8 mouse cellular contexts compared by ENCODE assay signal in the genomic region with DNA sequence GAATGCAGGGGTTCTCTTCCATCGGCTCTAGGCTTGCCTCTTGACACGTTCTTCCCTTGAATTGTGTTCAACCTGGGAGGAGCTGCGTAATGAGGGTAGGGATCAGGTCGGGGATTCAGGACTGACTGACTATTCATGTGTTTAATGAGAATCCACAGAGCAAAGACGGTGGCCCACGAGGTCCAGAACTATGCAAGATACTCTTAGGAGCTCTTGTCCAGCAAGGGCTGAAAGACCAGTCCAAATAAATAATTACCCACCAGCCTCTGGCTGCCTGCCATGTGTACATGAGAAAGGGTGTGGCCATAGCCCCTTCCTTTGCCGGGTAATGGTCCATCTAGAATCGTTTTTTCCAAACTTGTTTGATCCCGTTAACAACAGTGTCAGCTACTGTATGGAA. TPM values are rescaled to one million over a fixed set of nuclear protein-coding genes. Genes with fewer than 3 reads are reported as not detected.
DNase-seq lines count a peak whose midpoint lies in the region; ATAC-seq lines count a peak whose summit lies in the region.

No protein-coding gene starts in this region.

- no peak for DNase-seq in heart, adult 9 months (ENCODE audit: low spot score in 2 of 2)
- no peak for DNase-seq in adipocyte (ENCODE audit: low spot score)
- DNase-seq in thymus, postnatal 14 days, result no peak
- DNase-seq in B cell, adult 2 months, result no peak

- H3K36me3 ChIP-seq in heart, embryonic 16.5 days (ENCODE audit: control insufficient read depth, insufficient read depth), result no peaks in the 10 kb centered on the region
- H3K36me3 ChIP-seq in embryonic facial prominence, embryonic 13.5 days, result no peaks in the 10 kb centered on the region
- H3K36me3 ChIP-seq in kidney, embryonic 15.5 days, result no peaks in the 10 kb centered on the region
- H3K36me3 ChIP-seq in midbrain, embryonic 15.5 days (replicated peaks), result no peaks in the 10 kb centered on the region

- 0 out of 2 replicates have a peak overlapping the region, but pooled peaks have one; percentile 4 for H3K4me2 ChIP-seq in heart, embryonic 16.5 days (ENCODE audit: low read depth, low read length)
- peak overlapping the region; percentile 33; the same call in 1 of the 2 replicates for H3K4me2 ChIP-seq in embryonic facial prominence, embryonic 13.5 days
- peak overlapping the region; percentile 43 for H3K4me2 ChIP-seq in kidney, embryonic 15.5 days
- H3K4me2 ChIP-seq in midbrain, embryonic 15.5 days, result peak overlapping the region; percentile 74

- peaks cover 70% of the 10 kb centered on the region for H3K4me1 ChIP-seq in heart, embryonic 16.5 days (ENCODE audit: control insufficient read depth, insufficient read depth, low read length)
- peaks cover 76% of the 10 kb centered on the region for H3K4me1 ChIP-seq in embryonic facial prominence, embryonic 13.5 days
- H3K4me1 ChIP-seq in kidney, embryonic 15.5 days, result peaks cover 76% of the 10 kb centered on the region
- peaks cover 76% of the 10 kb centered on the region for H3K4me1 ChIP-seq in midbrain, embryonic 15.5 days

- no peak overlapping the region for H3K27ac ChIP-seq in heart, embryonic 16.5 days (ENCODE audit: low read length)
- no peak overlapping the region; the same call in 1 of the 2 replicates for H3K27ac ChIP-seq in embryonic facial prominence, embryonic 13.5 days
- peak overlapping the region; percentile 49; the same call in 1 of the 2 replicates for H3K27ac ChIP-seq in kidney, embryonic 15.5 days
- H3K27ac ChIP-seq in midbrain, embryonic 15.5 days, result no peak overlapping the region

- H3K9ac ChIP-seq in heart, embryonic 16.5 days (ENCODE audit: low read length), result no peak overlapping the region
- H3K9ac ChIP-seq in embryonic facial prominence, embryonic 13.5 days, result peak overlapping the region; percentile 52; the same call in 1 of the 2 replicates
- no peak overlapping the region for H3K9ac ChIP-seq in kidney, embryonic 15.5 days
- H3K9ac ChIP-seq in midbrain, embryonic 15.5 days, result no peak overlapping the region

- no peaks in the 10 kb centered on the region for H3K9me3 ChIP-seq in heart, embryonic 16.5 days (replicated peaks; ENCODE audit: control insufficient read depth, low read length)
- H3K9me3 ChIP-seq in embryonic facial prominence, embryonic 13.5 days, result no peaks in the 10 kb centered on the region
- no peaks in the 10 kb centered on the region for H3K9me3 ChIP-seq in kidney, embryonic 15.5 days (replicated peaks)
- no peaks in the 10 kb centered on the region for H3K9me3 ChIP-seq in midbrain, embryonic 15.5 days

- no peak overlapping the region for H3K4me3 ChIP-seq in heart, embryonic 16.5 days (ENCODE audit: low read length)
- H3K4me3 ChIP-seq in embryonic facial prominence, embryonic 13.5 days, result no peak overlapping the region
- 0 out of 2 replicates have a peak overlapping the region, but pooled peaks have one; percentile 2 for H3K4me3 ChIP-seq in kidney, embryonic 15.5 days (replicated peaks)
- H3K4me3 ChIP-seq in midbrain, embryonic 15.5 days, result no peak overlapping the region

- no peaks in the 10 kb centered on the region for H3K27me3 ChIP-seq in heart, embryonic 16.5 days (ENCODE audit: control insufficient read depth, insufficient read depth, low read length)
- H3K27me3 ChIP-seq in embryonic facial prominence, embryonic 13.5 days, result no peaks in the 10 kb centered on the region
- H3K27me3 ChIP-seq in kidney, embryonic 15.5 days, result no peaks in the 10 kb centered on the region
- H3K27me3 ChIP-seq in midbrain, embryonic 15.5 days (replicated peaks), result no peaks in the 10 kb centered on the region

- ATAC-seq in heart, embryonic 16.5 days (replicated peaks; ENCODE audit: extremely low read depth, insufficient read depth, low FRiP score), result no peak
- ATAC-seq in embryonic facial prominence, embryonic 13.5 days (ENCODE audit: insufficient number of reproducible peaks, insufficient read depth, low FRiP score, low TSS enrichment, low read depth), result no peak
- no peak for ATAC-seq in kidney, embryonic 15.5 days (replicated peaks; ENCODE audit: low FRiP score)
- ATAC-seq in midbrain, embryonic 15.5 days (replicated peaks), result no peak

- 29% methylated on average over 9 of the region's 9 CpGs for WGBS in heart, embryonic 16.5 days
- 49% methylated on average over 9 of the region's 9 CpGs for WGBS in embryonic facial prominence, embryonic 13.5 days
- WGBS in kidney, embryonic 15.5 days, result 19% methylated on average over 9 of the region's 9 CpGs
- WGBS in midbrain, embryonic 15.5 days, result 18% methylated on average over 9 of the region's 9 CpGs

RNA-seq across cellular contexts. Expression of a gene that starts 4.9 kb away (rescaled TPM):
- polyA plus RNA-seq in heart, embryonic 16.5 days (2015; fragmentation: Nextera tagmentation; extraction: Ambion mirVana), result 20.6 and 22.6 TPM in 2 replicates
- 44.3 and 52.9 TPM in 2 replicates for polyA plus RNA-seq in embryonic facial prominence, embryonic 13.5 days (2015; fragmentation: Nextera tagmentation; extraction: Ambion mirVana)
- 41.8 and 47.3 TPM in 2 replicates for polyA plus RNA-seq in kidney, embryonic 15.5 days (2015; fragmentation: Nextera tagmentation; extraction: Ambion mirVana)
- 77.3 and 78.8 TPM in 2 replicates for polyA plus RNA-seq in midbrain, embryonic 15.5 days (2015; fragmentation: Nextera tagmentation; extraction: Ambion mirVana)

Comparison
In these comparisons a context has a peak if more than half of its experiments do, and no peak if none do; other contexts are left out.
1. H3K4me2 ChIP-seq: peak in every context shown above with its lines; median percentile 74 in midbrain, embryonic 15.5 days; 43 in kidney, embryonic 15.5 days; 33 in embryonic facial prominence, embryonic 13.5 days; 4 in heart, embryonic 16.5 days.